Mouse (Mus musculus) neural tube, embryonic 14.5 days (tissue): ENCODE results near the gene Sbf2. TPM values are rescaled to one million over a fixed set of nuclear protein-coding genes. Genes with fewer than 3 reads are reported as not detected.
"Not testable (repeated sequence)": the region's sequence is repeated elsewhere in the genome, so short reads cannot be mapped to it uniquely, and the experiment has no call there.

ENCODE experiments used
- ATAC-seq: fragments of 200-750 bp; cut with Nextera tagmentation; 2 replicates; pipeline ENCODE4 v1.8.0; 2017; ENCODE audit warnings: low read depth, mild to moderate bottlenecking, moderate TSS enrichment, moderate library complexity
- H3K27ac ChIP-seq: fragments of 300-500 bp; sonication (generic); 2 replicates; pipeline ENCODE4 v1.5.1; 2014; ENCODE audit warnings: low read depth, mild to moderate bottlenecking, control low read depth, low read length, moderate library complexity, mixed read lengths
- H3K27me3 ChIP-seq: fragments of 300-500 bp; sonication (generic); 2 replicates; pipeline ENCODE4 v1.6.1; 2014; ENCODE audit warnings: low read length; ENCODE audit not compliant: control insufficient read depth, insufficient read depth
- H3K36me3 ChIP-seq: fragments of 300-500 bp; sonication (generic); 2 replicates; pipeline ENCODE4 v1.6.1; 2014; ENCODE audit warnings: low read length, mixed read lengths; ENCODE audit not compliant: control insufficient read depth, insufficient read depth
- H3K4me1 ChIP-seq: fragments of 300-500 bp; sonication (generic); 2 replicates; pipeline ENCODE4 v1.6.1; 2014; ENCODE audit warnings: low read length; ENCODE audit not compliant: control insufficient read depth, insufficient read depth
- H3K4me2 ChIP-seq: fragments of 300-500 bp; sonication (generic); 2 replicates; pipeline ENCODE4 v1.6.1; 2014; ENCODE audit warnings: mild to moderate bottlenecking, low read depth, low read length, control low read depth
- H3K4me3 ChIP-seq: fragments of 300-500 bp; sonication (generic); 2 replicates; pipeline ENCODE4 v1.5.1; 2014; ENCODE audit warnings: low read depth, low read length, control low read depth, mixed read lengths
- H3K9ac ChIP-seq: fragments of 300-500 bp; sonication (generic); replicated peaks from 2 replicates; pipeline ENCODE4 v1.6.1; 2014; ENCODE audit warnings: low read depth, mild to moderate bottlenecking, control low read depth, low read length, mixed read lengths
- H3K9me3 ChIP-seq: fragments of 300-500 bp; sonication (generic); 2 replicates; pipeline ENCODE4 v1.6.1; 2016; ENCODE audit warnings: low read length; ENCODE audit not compliant: control insufficient read depth
- WGBS: fragments of 180-500 bp; shearing (Covaris S2); extraction: QIAGEN DNeasy Blood & Tissue Kit; methylation state at CpG from one replicate; pipeline ENCODE4 v1.1.7; 2014; 5-methylcytosine and 5-hydroxymethylcytosine counted together
- polyA plus RNA-seq: library from polyadenylated mRNA; unstranded; fragments of >200 nt; fragmentation: Nextera tagmentation; extraction: Ambion mirVana; gene quantifications from 2 replicates; pipeline ENCODE4 v1.2.1, GENCODE M21; 2014

The Sbf2 gene
- polyA plus RNA-seq, 1 experiment from 2014 or later, result 83.1 TPM

GRCm38 (mm10) chr7:110414276-110414675 is 200.4 kb downstream of the Sbf2 start:
- 85% methylated on average over 5 of the region's 5 CpGs for WGBS
- H3K9ac ChIP-seq, result no peak overlapping the region
- no peaks in the 10 kb centered on the region for H3K4me1 ChIP-seq
- H3K27me3 ChIP-seq, result no peaks in the 10 kb centered on the region
- no peak for ATAC-seq
- H3K4me3 ChIP-seq, result no peak overlapping the region
- H3K9me3 ChIP-seq, result no peaks in the 10 kb centered on the region
- H3K36me3 ChIP-seq, result peaks cover 8% of the 10 kb centered on the region; the same call in 1 of the 2 replicates
- no peak overlapping the region for H3K27ac ChIP-seq
- H3K4me2 ChIP-seq, result no peak overlapping the region

- Histone ChIP-seq H3K36me3 (no peaks in the 10 kb centered on the region; the same call in 1 of the 2 replicates), H3K9ac (no peak overlapping the region), H3K4me1 (no peaks in the 10 kb centered on the region), H3K4me3 (no peak overlapping the region), H3K27me3 (no peaks in the 10 kb centered on the region), H3K9me3 (no peaks in the 10 kb centered on the region), H3K4me2 (no peak overlapping the region), H3K27ac (no peak overlapping the region)
- no peak for ATAC-seq
- WGBS, result 76% methylated on average over 1 of the region's 1 CpGs
Measured at GRCm38 (mm10) chr7:110402092-110402491, 212.6 kb downstream of the Sbf2 start.

GRCm38 (mm10) chr7:110392576-110392975 is 222.1 kb downstream of the Sbf2 start:
- H3K36me3 ChIP-seq, result no peaks in the 10 kb centered on the region; the same call in 1 of the 2 replicates
- no peaks in the 10 kb centered on the region for H3K4me1 ChIP-seq
- no peak overlapping the region for H3K27ac ChIP-seq
- no peak for ATAC-seq
- no peaks in the 10 kb centered on the region for H3K9me3 ChIP-seq
- H3K9ac ChIP-seq, result no peak overlapping the region
- no peaks in the 10 kb centered on the region for H3K27me3 ChIP-seq
- H3K4me2 ChIP-seq, result no peak overlapping the region
- WGBS, result 96% methylated on average over 6 of the region's 6 CpGs
- H3K4me3 ChIP-seq, result no peak overlapping the region

- Histone ChIP-seq H3K4me1 (no peaks in the 10 kb centered on the region), H3K27ac (no peak overlapping the region), H3K27me3 (no peaks in the 10 kb centered on the region), H3K36me3 (no peaks in the 10 kb centered on the region), H3K4me3 (no peak overlapping the region), H3K4me2 (no peak overlapping the region), H3K9me3 (no peaks in the 10 kb centered on the region), H3K9ac (no peak overlapping the region)
- 90% methylated on average over 2 of the region's 2 CpGs for WGBS
- no peak for ATAC-seq
Measured at GRCm38 (mm10) chr7:110391632-110392031, 223.1 kb downstream of the Sbf2 start.

- H3K9me3 ChIP-seq, H3K27ac ChIP-seq, H3K4me3 ChIP-seq, H3K4me1 ChIP-seq, ATAC-seq, H3K27me3 ChIP-seq, H3K9ac ChIP-seq, H3K4me2 ChIP-seq, H3K36me3 ChIP-seq: not testable (repeated sequence)
- 88% methylated on average over 2 of the region's 2 CpGs for WGBS
Measured at GRCm38 (mm10) chr7:110388889-110389288, 225.8 kb downstream of the Sbf2 start.

GRCm38 (mm10) chr7:110387565-110387964 is 227.2 kb downstream of the Sbf2 start:
- H3K9ac ChIP-seq, result no peak overlapping the region
- no peaks in the 10 kb centered on the region for H3K4me1 ChIP-seq
- H3K4me2 ChIP-seq, result no peak overlapping the region
- WGBS, result 48% methylated on average over 2 of the region's 2 CpGs
- H3K27me3 ChIP-seq, result no peaks in the 10 kb centered on the region
- H3K27ac ChIP-seq, result no peak overlapping the region; the same call in 1 of the 2 replicates
- no peak overlapping the region for H3K4me3 ChIP-seq
- no peak for ATAC-seq
- H3K36me3 ChIP-seq, result no peaks in the 10 kb centered on the region
- no peaks in the 10 kb centered on the region for H3K9me3 ChIP-seq

- no peak overlapping the region for H3K9ac ChIP-seq
- ATAC-seq, result no peak
- H3K4me3 ChIP-seq, result no peak overlapping the region
- 96% methylated on average over 1 of the region's 1 CpGs for WGBS
- no peak overlapping the region for H3K27ac ChIP-seq
- H3K4me1 ChIP-seq, result no peaks in the 10 kb centered on the region
- H3K36me3 ChIP-seq, result no peaks in the 10 kb centered on the region
- no peaks in the 10 kb centered on the region for H3K27me3 ChIP-seq
- H3K4me2 ChIP-seq, result no peak overlapping the region
- H3K9me3 ChIP-seq, result no peaks in the 10 kb centered on the region
Measured at GRCm38 (mm10) chr7:110385482-110385881, 229.2 kb downstream of the Sbf2 start.

- H3K4me1 ChIP-seq, result no peaks in the 10 kb centered on the region
- H3K27ac ChIP-seq, result no peak overlapping the region
- no peak overlapping the region for H3K9ac ChIP-seq
- H3K27me3 ChIP-seq, result no peaks in the 10 kb centered on the region
- H3K4me2 ChIP-seq, result no peak overlapping the region
- no peak for ATAC-seq
- H3K9me3 ChIP-seq, result no peaks in the 10 kb centered on the region
- no peaks in the 10 kb centered on the region for H3K36me3 ChIP-seq
- H3K4me3 ChIP-seq, result no peak overlapping the region
Measured at GRCm38 (mm10) chr7:110384343-110384742, 230.4 kb downstream of the Sbf2 start.

GRCm38 (mm10) chr7:110381625-110382024 is 233.1 kb downstream of the Sbf2 start:
- no peak overlapping the region for H3K4me3 ChIP-seq
- H3K4me2 ChIP-seq, result no peak overlapping the region
- no peak for ATAC-seq
- H3K27me3 ChIP-seq, result no peaks in the 10 kb centered on the region
- H3K9me3 ChIP-seq, result no peaks in the 10 kb centered on the region
- H3K27ac ChIP-seq, result no peak overlapping the region
- WGBS, result 89% methylated on average over 3 of the region's 3 CpGs
- H3K9ac ChIP-seq, result no peak overlapping the region
- H3K4me1 ChIP-seq, result no peaks in the 10 kb centered on the region
- no peaks in the 10 kb centered on the region for H3K36me3 ChIP-seq
